Mouse (Mus musculus) testis, adult 2 months (tissue): Measurements from ENCODE around the gene Olfr1415.

ENCODE experiments used
- CTCF ChIP-seq: fragments of 200-500 bp; IDR thresholded peaks from 2 replicates; pipeline ENCODE4 v1.5.1; 2012; ENCODE audit warnings: low read depth, mild to moderate bottlenecking, inconsistent platforms, low read length, moderate library complexity; ENCODE audit not compliant: control insufficient read depth, insufficient read depth, insufficient replicate concordance
- POLR2A ChIP-seq: fragments of 200-500 bp; IDR thresholded peaks from 2 replicates; pipeline ENCODE4 v1.6.1; 2012; ENCODE audit warnings: low read depth, mild to moderate bottlenecking, inconsistent platforms, low read length, moderate library complexity; ENCODE audit not compliant: control insufficient read depth

- no peak for TF ChIP-seq CTCF
- no peak for TF ChIP-seq POLR2A
Observed at GRCm38 (mm10) chr1:92453751-92454445, 42.0 kb downstream of the Olfr1415 start.
